Mouse (Mus musculus) heart, embryonic 15.5 days (tissue): ENCODE results near the gene Exoc8. TPM values are rescaled to one million over a fixed set of nuclear protein-coding genes. Genes with fewer than 3 reads are reported as not detected.

Experiments used
- ATAC-seq: fragments of 200-750 bp; cut with Nextera tagmentation; replicated peaks from 2 replicates; pipeline ENCODE4 v1.8.0; 2017; ENCODE audit warnings: low read depth, moderate TSS enrichment; ENCODE audit not compliant: insufficient number of reproducible peaks, insufficient read depth, low FRiP score
- H3K27ac ChIP-seq: fragments of 300-500 bp; sonication (generic); 2 replicates; pipeline ENCODE4 v1.5.1; 2015; ENCODE audit warnings: mild to moderate bottlenecking, inconsistent platforms
- H3K27me3 ChIP-seq: fragments of 300-500 bp; sonication (generic); 2 replicates; pipeline ENCODE4 v1.6.1; 2015; ENCODE audit warnings: inconsistent platforms
- H3K36me3 ChIP-seq: fragments of 300-500 bp; sonication (generic); 2 replicates; pipeline ENCODE4 v1.6.1; 2015; ENCODE audit warnings: mild to moderate bottlenecking, inconsistent platforms
- H3K4me1 ChIP-seq: fragments of 300-500 bp; sonication (generic); replicated peaks from 2 replicates; pipeline ENCODE4 v1.6.1; 2015; ENCODE audit warnings: inconsistent platforms
- H3K4me2 ChIP-seq: fragments of 300-500 bp; sonication (generic); 2 replicates; pipeline ENCODE4 v1.6.1; 2015; ENCODE audit warnings: inconsistent platforms, mild to moderate bottlenecking, moderate library complexity
- H3K4me3 ChIP-seq: fragments of 300-500 bp; sonication (generic); 2 replicates; pipeline ENCODE4 v1.5.1; 2015; ENCODE audit warnings: mild to moderate bottlenecking, inconsistent platforms
- H3K9ac ChIP-seq: fragments of 300-500 bp; sonication (generic); 2 replicates; pipeline ENCODE4 v1.6.1; 2015; ENCODE audit warnings: mild to moderate bottlenecking, inconsistent platforms
- H3K9me3 ChIP-seq: fragments of 300-500 bp; sonication (generic); replicated peaks from 2 replicates; pipeline ENCODE4 v1.6.1; 2016; ENCODE audit warnings: inconsistent platforms
- WGBS: fragments of 180-500 bp; shearing (Covaris S2); methylation state at CpG from one replicate; pipeline ENCODE4 v1.1.7; 2015; ENCODE audit warnings: mixed read lengths; 5-methylcytosine and 5-hydroxymethylcytosine counted together
- polyA plus RNA-seq: library from polyadenylated mRNA; unstranded; fragments of >200 nt; fragmentation: Nextera tagmentation; extraction: Ambion mirVana; gene quantifications from 2 replicates; pipeline ENCODE4 v1.2.1, GENCODE M21; 2015

The Exoc8 gene
- polyA plus RNA-seq, 1 experiment from 2014 or later, result 6.5 TPM

GRCm38 (mm10) chr8:124925544-124926266 is 28.2 kb upstream of the Exoc8 start:
- H3K27me3 ChIP-seq, result no peaks in the 10 kb centered on the region
- H3K4me1 ChIP-seq, result peaks cover 90% of the 10 kb centered on the region
- H3K4me2 ChIP-seq, result peak overlapping the region; percentile 21; the same call in 1 of the 2 replicates
- ATAC-seq, result no peak
- H3K4me3 ChIP-seq, result no peak overlapping the region
- peak overlapping the region; percentile 85 for H3K27ac ChIP-seq
- H3K9ac ChIP-seq, result 0 out of 2 replicates have a peak overlapping the region, but pooled peaks have one; percentile 15
- H3K36me3 ChIP-seq, result no peaks in the 10 kb centered on the region
- WGBS, result 28% methylated on average over 14 of the region's 14 CpGs
- no peaks in the 10 kb centered on the region for H3K9me3 ChIP-seq

GRCm38 (mm10) chr8:124923971-124924652 is 26.6 kb upstream of the Exoc8 start:
- Histone ChIP-seq H3K4me1 (peaks cover 85% of the 10 kb centered on the region), H3K36me3 (no peaks in the 10 kb centered on the region), H3K27me3 (no peaks in the 10 kb centered on the region), H3K4me2 (no peak overlapping the region), H3K9ac (no peak overlapping the region), H3K9me3 (no peaks in the 10 kb centered on the region), H3K4me3 (no peak overlapping the region), H3K27ac (no peak overlapping the region)
- 83% methylated on average over 15 of the region's 15 CpGs for WGBS
- no peak for ATAC-seq

- Histone ChIP-seq H3K27ac (peak overlapping the region; percentile 53), H3K36me3 (no peaks in the 10 kb centered on the region), H3K9ac (no peak overlapping the region), H3K27me3 (no peaks in the 10 kb centered on the region), H3K9me3 (no peaks in the 10 kb centered on the region), H3K4me1 (peaks cover 84% of the 10 kb centered on the region), H3K4me2 (peak overlapping the region; percentile 38; the same call in 1 of the 2 replicates), H3K4me3 (no peak overlapping the region)
- WGBS, result 64% methylated on average over 11 of the region's 11 CpGs
- ATAC-seq, result no peak
Observed at GRCm38 (mm10) chr8:124922490-124923089, 25.1 kb upstream of the Exoc8 start.

GRCm38 (mm10) chr8:124921369-124922279 is 24.1 kb upstream of the Exoc8 start:
- WGBS, result 45% methylated on average over 18 of the region's 18 CpGs
- peaks cover 83% of the 10 kb centered on the region for H3K4me1 ChIP-seq
- no peak overlapping the region for H3K9ac ChIP-seq
- H3K27me3 ChIP-seq, result no peaks in the 10 kb centered on the region
- no peaks in the 10 kb centered on the region for H3K9me3 ChIP-seq
- H3K4me2 ChIP-seq, result peak overlapping the region; percentile 38
- H3K27ac ChIP-seq, result peak overlapping the region; percentile 53
- H3K36me3 ChIP-seq, result no peaks in the 10 kb centered on the region
- no peak overlapping the region for H3K4me3 ChIP-seq
- no peak for ATAC-seq

- peaks cover 62% of the 10 kb centered on the region for H3K4me1 ChIP-seq
- peaks cover 27% of the 10 kb centered on the region for H3K36me3 ChIP-seq
- ATAC-seq, result no peak
- no peak overlapping the region for H3K9ac ChIP-seq
- H3K27me3 ChIP-seq, result no peaks in the 10 kb centered on the region
- H3K4me2 ChIP-seq, result no peak overlapping the region
- H3K9me3 ChIP-seq, result no peaks in the 10 kb centered on the region
- no peak overlapping the region for H3K27ac ChIP-seq
- WGBS, result 75% methylated on average over 18 of the region's 18 CpGs
- no peak overlapping the region for H3K4me3 ChIP-seq
Observed at GRCm38 (mm10) chr8:124917741-124918484, 20.4 kb upstream of the Exoc8 start.

GRCm38 (mm10) chr8:124914061-124914460 is 16.6 kb upstream of the Exoc8 start:
- Histone ChIP-seq H3K4me2 (no peak overlapping the region), H3K27ac (no peak overlapping the region), H3K4me3 (no peak overlapping the region), H3K36me3 (peaks cover 42% of the 10 kb centered on the region), H3K4me1 (peaks cover 41% of the 10 kb centered on the region), H3K9me3 (no peaks in the 10 kb centered on the region), H3K27me3 (no peaks in the 10 kb centered on the region), H3K9ac (no peak overlapping the region)
- ATAC-seq, result no peak
- WGBS, result 95% methylated on average over 5 of the region's 5 CpGs

GRCm38 (mm10) chr8:124911938-124912872 is 14.7 kb upstream of the Exoc8 start:
- Histone ChIP-seq H3K4me1 (peaks cover 28% of the 10 kb centered on the region), H3K27ac (no peak overlapping the region), H3K9ac (0 out of 2 replicates have a peak overlapping the region, but pooled peaks have one; percentile 3), H3K27me3 (no peaks in the 10 kb centered on the region), H3K36me3 (peaks cover 58% of the 10 kb centered on the region), H3K9me3 (no peaks in the 10 kb centered on the region), H3K4me2 (no peak overlapping the region), H3K4me3 (no peak overlapping the region)
- WGBS, result 62% methylated on average over 17 of the region's 17 CpGs
- ATAC-seq, result no peak

- WGBS, result 63% methylated on average over 10 of the region's 10 CpGs
- Histone ChIP-seq H3K27me3 (no peaks in the 10 kb centered on the region), H3K27ac (peak overlapping the region; percentile 60; the same call in 1 of the 2 replicates), H3K4me1 (peaks cover 15% of the 10 kb centered on the region), H3K36me3 (peaks cover 71% of the 10 kb centered on the region), H3K4me2 (no peak overlapping the region), H3K9ac (no peak overlapping the region), H3K4me3 (no peak overlapping the region), H3K9me3 (no peaks in the 10 kb centered on the region)
- ATAC-seq, result no peak
Observed at GRCm38 (mm10) chr8:124910349-124910748, 12.8 kb upstream of the Exoc8 start.

GRCm38 (mm10) chr8:124909936-124910335 is 12.4 kb upstream of the Exoc8 start:
- WGBS, result 46% methylated on average over 16 of the region's 16 CpGs
- peak overlapping the region; percentile 55 for H3K27ac ChIP-seq
- no peaks in the 10 kb centered on the region for H3K9me3 ChIP-seq
- 0 out of 2 replicates have a peak, but pooled peaks have one; percentile 56 for ATAC-seq
- H3K9ac ChIP-seq, result no peak overlapping the region
- no peak overlapping the region for H3K4me3 ChIP-seq
- peaks cover 15% of the 10 kb centered on the region for H3K4me1 ChIP-seq
- peaks cover 70% of the 10 kb centered on the region for H3K36me3 ChIP-seq
- H3K27me3 ChIP-seq, result no peaks in the 10 kb centered on the region
- H3K4me2 ChIP-seq, result no peak overlapping the region
